In genomic region chr17:4935268-4935667, GRCm38 (mm10) we compare ENCODE assay signal across 22 mouse cellular contexts. TPM values are rescaled to one million over a fixed set of nuclear protein-coding genes. Genes with fewer than 3 reads are reported as not detected.
DNase-seq lines count a peak whose midpoint lies in the region; ATAC-seq and TF ChIP-seq lines count a peak whose summit lies in the region.
"Had no signal": no experiment of that assay in that cellular context is flagged by ENCODE, and none has a peak within 500 bp of the region (broad histone marks: within the 10 kb centered on the region; RNA-seq: fewer than 3 reads in every experiment).

No protein-coding gene starts in this region.

- H3K4me1 ChIP-seq in CH12.LX (ENCODE audit: control insufficient read depth in 1 of 2, insufficient read depth in 2 of 2) = no peaks in the 10 kb centered on the region
- H3K4me1 ChIP-seq in ES-E14 (ENCODE audit: control insufficient read depth in 2 of 2, insufficient read depth in 2 of 2, low read length in 2 of 2, poor library complexity in 1 of 2) = no peaks in the 10 kb centered on the region
- H3K4me1 ChIP-seq in stomach, postnatal 0 days (replicated peaks; ENCODE audit: control insufficient read depth, insufficient read depth) = no peaks in the 10 kb centered on the region

- TF ChIP-seq CTCF in CH12.LX (conservative IDR thresholded peaks at IDR 0.05 in 1 of 2, IDR thresholded peaks at IDR 0.05 in 1 of 2; ENCODE audit: low read depth in 2 of 2, low read length in 2 of 2) = no peak
- TF ChIP-seq CTCF in stomach, postnatal 0 days (IDR thresholded peaks at IDR 0.05; ENCODE audit: low read depth) = no peak

- no peaks in the 10 kb centered on the region for H3K27me3 ChIP-seq in CH12.LX (replicated peaks)
- H3K27me3 ChIP-seq in stomach, postnatal 0 days (ENCODE audit: control insufficient read depth, insufficient read depth, low read length) = no peaks in the 10 kb centered on the region

- H3K9me3 ChIP-seq in CH12.LX (replicated peaks; ENCODE audit: low read length) (no peaks in the 10 kb centered on the region), ES-E14 (ENCODE audit: control insufficient read depth, insufficient read depth, low read depth, low read length) (no peaks in the 10 kb centered on the region)
- H3K9me3 ChIP-seq in stomach, postnatal 0 days (ENCODE audit: control insufficient read depth, low read length) = no peaks in the 10 kb centered on the region
- H3K9me3 ChIP-seq: G1E had no signal

- DNase-seq in CH12.LX (ENCODE audit: extremely low read depth) = no peak
- no peak for DNase-seq in ES-E14 (ENCODE audit: low read depth, low spot score)
- no peak for DNase-seq in stomach, postnatal 0 days (ENCODE audit: low spot score)
- DNase-seq in right cerebral cortex, postnatal 10 days (ENCODE audit: low spot score in 2 of 2) = no peak
- no peak for DNase-seq in urinary bladder, postnatal 25 days (ENCODE audit: low spot score)
- DNase-seq in layer of hippocampus, postnatal 14 days (ENCODE audit: low spot score in 2 of 2) = no peak
- DNase-seq: adrenal gland, adult 2 months; adrenal gland, adult 8-10 months; adrenal gland, postnatal 10 days; adrenal gland, postnatal 14 days; adrenal gland, postnatal 25 days; adrenal gland, postnatal 36 days; B cell, adult 2 months; cerebellum, adult 11 months; cerebellum, adult 11-12 months; cerebellum, adult 18-20 months; cerebellum, adult 2 months; cerebellum, adult 8-10 months had no signal

- no peak overlapping the region for H3K27ac ChIP-seq in CH12.LX (ENCODE audit: insufficient read depth, low read depth)
- no peak overlapping the region for H3K27ac ChIP-seq in ES-E14 (ENCODE audit: insufficient read depth, low read depth, low read length, poor library complexity, severe bottlenecking)
- 0 out of 2 replicates have a peak overlapping the region, but pooled peaks have one; percentile 4 for H3K27ac ChIP-seq in stomach, postnatal 0 days (replicated peaks)

- no peaks in the 10 kb centered on the region for H3K79me2 ChIP-seq in CH12.LX (replicated peaks; ENCODE audit: control insufficient read depth, extremely low read depth, insufficient read depth, poor library complexity, severe bottlenecking)

- no peak overlapping the region for H3K4me2 ChIP-seq in CH12.LX (ENCODE audit: insufficient read depth, low read depth, poor library complexity, severe bottlenecking)
- H3K4me2 ChIP-seq in stomach, postnatal 0 days (replicated peaks; ENCODE audit: low read depth) = no peak overlapping the region

- no peak for TF ChIP-seq RAD21 in CH12.LX (IDR thresholded peaks at IDR 0.05; ENCODE audit: low read depth, low read length)

- H3K4me3 ChIP-seq in CH12.LX (replicated peaks in 1 of 3; ENCODE audit: low read depth in 2 of 3, low read length in 2 of 3, poor library complexity in 1 of 3) (no peak overlapping the region), ES-E14 (ENCODE audit: insufficient read depth in 1 of 2, low read depth in 1 of 2, low read length in 2 of 2, poor library complexity in 1 of 2, severe bottlenecking in 1 of 2) (no peak overlapping the region)
- H3K4me3 ChIP-seq in stomach, postnatal 0 days (ENCODE audit: low read depth, low read length) = no peak overlapping the region

- in situ Hi-C loops in CH12.LX (cut with MboI; ENCODE audit: low pct_ligation_motif_present, low pct_unique_long_range_greater_than_20kb, low sequenced_read_pairs) = no loop called here
- in situ Hi-C loops in ES-E14 (cut with MboI; ENCODE audit: low sequenced_read_pairs in 2 of 2, unreplicated experiment in 2 of 2) = no loop called here

- H3K9ac ChIP-seq in CH12.LX (ENCODE audit: insufficient read depth, low read depth) = no peak overlapping the region
- no peak overlapping the region for H3K9ac ChIP-seq in ES-E14 (ENCODE audit: insufficient read depth, low read depth, low read length, poor library complexity, severe bottlenecking)
- H3K9ac ChIP-seq in stomach, postnatal 0 days (ENCODE audit: low read length) = no peak overlapping the region

- dilution Hi-C loops in CH12.LX (cut with MboI; ENCODE audit: extremely low pct_ligation_motif_present, extremely low pct_unique_long_range_greater_than_20kb, low sequenced_read_pairs) = no loop called here

- no peak for ATAC-seq in stomach, postnatal 0 days (ENCODE audit: low FRiP score, low TSS enrichment)
- ATAC-seq: activated CD4-positive, CD25-positive, alpha-beta regulatory T cell, adult 4 months; CD4-positive, CD25-positive, alpha-beta regulatory T cell, adult 4 months; Patski had no signal

- H3K36me3 ChIP-seq in CH12.LX (replicated peaks in 1 of 2; ENCODE audit: control insufficient read depth in 1 of 2, insufficient read depth in 1 of 2, low read length in 1 of 2) = no peaks in the 10 kb centered on the region
- H3K36me3 ChIP-seq in ES-E14 (ENCODE audit: control insufficient read depth, insufficient read depth, low read length, poor library complexity, severe bottlenecking) = no peaks in the 10 kb centered on the region
- H3K36me3 ChIP-seq in stomach, postnatal 0 days (ENCODE audit: control insufficient read depth, insufficient read depth, low read length) = no peaks in the 10 kb centered on the region
- H3K36me3 ChIP-seq: G1E had no signal

- 86% methylated on average over 5 of the region's 5 CpGs for WGBS in stomach, postnatal 0 days

- TF ChIP-seq POLR2A in CH12.LX (IDR thresholded peaks at IDR 0.05; ENCODE audit: low read depth, low read length) = no peak

- no peak for TF ChIP-seq EP300 in CH12.LX (IDR thresholded peaks at IDR 0.05; ENCODE audit: low read length)
- no peak for TF ChIP-seq EP300 in stomach, postnatal 0 days (optimal IDR thresholded peaks at IDR 0.05)

TF ChIP-seq in CH12.LX, 34 proteins besides CTCF, POLR2A, EP300 and RAD21:
- TF ChIP-seq RCOR1 (conservative IDR thresholded peaks at IDR 0.05; ENCODE audit: low read depth, low read length) = no peak
- peak; percentile 34; the same call in 1 of the 2 replicates for TF ChIP-seq CHD2 (IDR thresholded peaks at IDR 0.05; ENCODE audit: low read length)
- no peak for TF ChIP-seq MEF2A (IDR thresholded peaks at IDR 0.05; ENCODE audit: borderline replicate concordance, low read depth, low read length)
- no peak for TF ChIP-seq ETS1 (conservative IDR thresholded peaks at IDR 0.05; ENCODE audit: low read depth, low read length)
- no peak for TF ChIP-seq UBTF (IDR thresholded peaks at IDR 0.05; ENCODE audit: low read depth, low read length)
TF ChIP-seq in CH12.LX: peak in this region for 1.

TF ChIP-seq in ES-E14, 5 proteins besides CTCF, POLR2A, EP300 and RAD21:
- TF ChIP-seq MAFK (IDR thresholded peaks at IDR 0.05; ENCODE audit: insufficient read depth, low read depth, low read length) = no peak
- peak; percentile 91 for TF ChIP-seq CHD2 (IDR thresholded peaks at IDR 0.05; ENCODE audit: low read depth, low read length)

RNA-seq across cellular contexts. Expression of gene Arid1b, which starts 58.9 kb away (rescaled TPM):
- total RNA-seq in CH12.LX (2012; rRNA removed) (8.8 and 9.7 TPM in 2 replicates), CH12.LX (2014; rRNA removed) (6.1 and 6.7 TPM in 2 replicates), ES-E14 (2012; rRNA removed) (9.2 and 13.7 TPM in 2 replicates)
- polyA plus RNA-seq in CH12.LX (2012; ENCODE audit: insufficient read length, low read depth) = 11.3 and 12.4 TPM in 2 replicates
- polyA plus RNA-seq in stomach, postnatal 0 days (2015; fragmentation: Nextera tagmentation; extraction: Ambion mirVana) = 5.6 and 5.9 TPM in 2 replicates
- total RNA-seq in layer of hippocampus, postnatal 14 days (2021) = 10 to 100 TPM; 83.5 to 95.2 TPM
